Mouse (Mus musculus): Measurements from ENCODE around the gene Slc38a3. TPM values are rescaled to one million over a fixed set of nuclear protein-coding genes. Genes with fewer than 3 reads are reported as not detected.

Gene Slc38a3
- 7.4 TPM for polyA plus RNA-seq (2014; fragmentation: Illumina TruSeq; extraction: RNeasy Lipid Tissue Mini Kit (QIAGEN cat#74804); ENCODE audit: low read depth, low replicate concordance)

DNA sequence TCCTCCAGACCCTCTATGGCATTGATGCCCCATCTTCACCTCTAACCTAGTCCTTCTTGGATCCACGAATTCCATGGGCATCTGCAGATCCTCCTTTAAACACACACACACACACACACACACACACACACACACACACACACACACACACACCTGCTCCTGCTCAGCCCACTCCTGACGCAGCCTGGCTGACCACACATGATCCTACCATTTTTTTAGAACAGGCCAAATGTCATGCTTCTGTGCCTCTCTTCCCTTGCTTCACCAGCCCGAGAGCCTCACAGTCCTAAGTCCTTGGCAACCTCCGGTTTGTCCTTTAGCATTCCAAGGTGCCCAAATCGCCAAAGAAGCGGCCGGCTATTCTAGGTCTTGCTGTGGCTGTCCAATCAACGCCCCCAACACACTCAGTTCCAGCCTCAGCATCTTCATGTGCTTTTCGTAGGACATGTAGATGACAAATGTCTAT lies at the start of gene Slc38a3:
TSS of gene Slc38a3 (minus strand) at position 51 of the 466 bp plus-strand sequence.

DNA sequence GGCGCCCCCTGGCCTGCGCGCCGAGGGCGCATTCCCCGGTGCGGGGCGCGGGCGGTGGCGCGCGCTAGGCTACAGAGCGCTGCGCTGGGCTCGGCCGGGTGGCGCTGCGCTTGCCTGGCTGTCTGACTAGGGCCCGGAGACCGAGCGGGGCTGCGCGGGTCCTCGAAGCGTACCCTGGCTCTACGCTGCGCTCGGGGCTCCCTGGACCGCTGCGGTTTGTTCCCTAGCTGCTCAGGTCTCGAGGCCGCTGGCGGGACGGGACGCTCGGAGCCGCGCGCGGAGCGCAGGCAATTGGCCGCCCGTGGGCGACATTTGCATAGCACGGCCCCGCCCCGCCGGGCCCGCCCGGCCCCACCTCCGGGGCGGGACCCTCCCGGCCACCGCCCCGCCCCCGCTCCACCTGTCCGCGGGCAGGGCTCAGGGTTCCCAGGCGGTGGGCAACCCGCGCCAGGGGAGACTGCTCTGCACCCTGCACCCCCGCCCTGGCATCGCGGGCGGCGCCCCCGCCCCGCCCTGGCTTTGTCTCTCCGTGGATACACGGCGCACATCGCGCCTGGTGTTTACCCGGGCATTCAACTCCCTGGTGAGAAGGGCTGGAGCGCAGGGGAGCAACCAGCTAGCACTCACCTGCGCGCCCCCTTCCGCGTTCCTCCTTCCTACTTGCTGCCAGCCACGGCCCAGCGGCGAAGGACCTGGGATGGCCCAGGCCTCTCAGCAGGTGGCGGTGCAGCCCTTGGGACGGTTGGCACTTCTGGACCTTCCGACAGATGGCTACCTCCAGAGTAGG lies 40.6 kb upstream of the Slc38a3 start, which contains the start of gene Sema3f:
TSS of gene Sema3f (minus strand) at position 779 of the 787 bp plus-strand sequence.

GRCm38 (mm10) chr9:107679501-107679900 lies 10.2 kb upstream of the Slc38a3 start, which contains the start of gene Gnat1:
TSS of gene Gnat1 (minus strand) at chr9:107679712.

GRCm38 (mm10) chr9:107635279-107636028 lies 33.9 kb downstream of the Slc38a3 start, which contains the start of gene Gnai2:
TSS of gene Gnai2 (minus strand) at chr9:107635367.

GRCm38 (mm10) chr9:107608741-107609432 lies 60.4 kb downstream of the Slc38a3 start, which contains the start of gene Sema3b:
TSS of gene Sema3b (minus strand) at chr9:107609229.

Other genes with a start within 250 kb of the Slc38a3 start
- 29.4 TPM for gene Tmem115, start 135.6 kb downstream of the Slc38a3 start, polyA plus RNA-seq (2014; fragmentation: Illumina TruSeq; extraction: RNeasy Lipid Tissue Mini Kit (QIAGEN cat#74804); ENCODE audit: low read depth, low replicate concordance)
- 22.5 TPM for gene Cyb561d2, start 127.3 kb downstream of the Slc38a3 start, polyA plus RNA-seq (2014; fragmentation: Illumina TruSeq; extraction: RNeasy Lipid Tissue Mini Kit (QIAGEN cat#74804); ENCODE audit: low read depth, low replicate concordance)
- gene Nprl2, start 127.3 kb downstream of the Slc38a3 start, polyA plus RNA-seq (2014; fragmentation: Illumina TruSeq; extraction: RNeasy Lipid Tissue Mini Kit (QIAGEN cat#74804); ENCODE audit: low read depth, low replicate concordance): 19.2 TPM
- 11.1 TPM for gene Zmynd10, start 122.2 kb downstream of the Slc38a3 start, polyA plus RNA-seq (2014; fragmentation: Illumina TruSeq; extraction: RNeasy Lipid Tissue Mini Kit (QIAGEN cat#74804); ENCODE audit: low read depth, low replicate concordance)
- 33.9 TPM for gene Rassf1, start 118.0 kb downstream of the Slc38a3 start, polyA plus RNA-seq (2014; fragmentation: Illumina TruSeq; extraction: RNeasy Lipid Tissue Mini Kit (QIAGEN cat#74804); ENCODE audit: low read depth, low replicate concordance)
- 34.1 TPM for gene Tusc2, start 106.3 kb downstream of the Slc38a3 start, polyA plus RNA-seq (2014; fragmentation: Illumina TruSeq; extraction: RNeasy Lipid Tissue Mini Kit (QIAGEN cat#74804); ENCODE audit: low read depth, low replicate concordance)
- 31.9 TPM for gene Hyal2, start 101.6 kb downstream of the Slc38a3 start, polyA plus RNA-seq (2014; fragmentation: Illumina TruSeq; extraction: RNeasy Lipid Tissue Mini Kit (QIAGEN cat#74804); ENCODE audit: low read depth, low replicate concordance)
- gene Hyal1, start 92.6 kb downstream of the Slc38a3 start, polyA plus RNA-seq (2014; fragmentation: Illumina TruSeq; extraction: RNeasy Lipid Tissue Mini Kit (QIAGEN cat#74804); ENCODE audit: low read depth, low replicate concordance): 26.2 TPM
- gene Naa80, start 90.6 kb downstream of the Slc38a3 start, polyA plus RNA-seq (2014; fragmentation: Illumina TruSeq; extraction: RNeasy Lipid Tissue Mini Kit (QIAGEN cat#74804); ENCODE audit: low read depth, low replicate concordance): 37.0 TPM
- gene Hyal3, start 88.7 kb downstream of the Slc38a3 start, polyA plus RNA-seq (2014; fragmentation: Illumina TruSeq; extraction: RNeasy Lipid Tissue Mini Kit (QIAGEN cat#74804); ENCODE audit: low read depth, low replicate concordance): 1.7 TPM
- gene Ifrd2, start 81.9 kb downstream of the Slc38a3 start, polyA plus RNA-seq (2014; fragmentation: Illumina TruSeq; extraction: RNeasy Lipid Tissue Mini Kit (QIAGEN cat#74804); ENCODE audit: low read depth, low replicate concordance): 21.9 TPM
- gene Sema3b, start 60.3 kb downstream of the Slc38a3 start, polyA plus RNA-seq (2014; fragmentation: Illumina TruSeq; extraction: RNeasy Lipid Tissue Mini Kit (QIAGEN cat#74804); ENCODE audit: low read depth, low replicate concordance): 36.0 TPM
- gene Gnai2, start 34.2 kb downstream of the Slc38a3 start, polyA plus RNA-seq (2014; fragmentation: Illumina TruSeq; extraction: RNeasy Lipid Tissue Mini Kit (QIAGEN cat#74804); ENCODE audit: low read depth, low replicate concordance): 290 TPM
- gene Gnat1, start 10.2 kb upstream of the Slc38a3 start, polyA plus RNA-seq (2014; fragmentation: Illumina TruSeq; extraction: RNeasy Lipid Tissue Mini Kit (QIAGEN cat#74804); ENCODE audit: low read depth, low replicate concordance): not detected
- gene Sema3f, start 40.9 kb upstream of the Slc38a3 start, polyA plus RNA-seq (2014; fragmentation: Illumina TruSeq; extraction: RNeasy Lipid Tissue Mini Kit (QIAGEN cat#74804); ENCODE audit: low read depth, low replicate concordance): 24.8 TPM
- gene Rbm5, start 101.5 kb upstream of the Slc38a3 start, polyA plus RNA-seq (2014; fragmentation: Illumina TruSeq; extraction: RNeasy Lipid Tissue Mini Kit (QIAGEN cat#74804); ENCODE audit: low read depth, low replicate concordance): 101 TPM
- gene Rbm6, start 203.7 kb upstream of the Slc38a3 start, polyA plus RNA-seq (2014; fragmentation: Illumina TruSeq; extraction: RNeasy Lipid Tissue Mini Kit (QIAGEN cat#74804); ENCODE audit: low read depth, low replicate concordance): 49.4 TPM
- gene Mon1a, start 218.6 kb upstream of the Slc38a3 start, polyA plus RNA-seq (2014; fragmentation: Illumina TruSeq; extraction: RNeasy Lipid Tissue Mini Kit (QIAGEN cat#74804); ENCODE audit: low read depth, low replicate concordance): 14.8 TPM
- 10.8 TPM for gene Mst1r, start 237.3 kb upstream of the Slc38a3 start, polyA plus RNA-seq (2014; fragmentation: Illumina TruSeq; extraction: RNeasy Lipid Tissue Mini Kit (QIAGEN cat#74804); ENCODE audit: low read depth, low replicate concordance)